Mouse (Mus musculus) stomach, embryonic 15.5 days (tissue): ENCODE results near the gene Gnat2. TPM values are rescaled to one million over a fixed set of nuclear protein-coding genes. Genes with fewer than 3 reads are reported as not detected.
A peak's percentile ranks its signal among the peaks of the same experiment; 100 is the strongest.

Source experiments
- ATAC-seq: fragments of 200-750 bp; cut with Nextera tagmentation; 2 replicates; pipeline ENCODE4 v1.8.0; 2017; ENCODE audit warnings: low read depth, moderate number of reproducible peaks, moderate TSS enrichment; ENCODE audit not compliant: insufficient read depth, low FRiP score
- H3K27ac ChIP-seq: fragments of 300-500 bp; sonication (generic); 2 replicates; pipeline ENCODE4 v1.5.1; 2015; ENCODE audit warnings: mild to moderate bottlenecking, inconsistent platforms
- H3K27me3 ChIP-seq: fragments of 300-500 bp; sonication (generic); replicated peaks from 2 replicates; pipeline ENCODE4 v1.6.1; 2015; ENCODE audit warnings: inconsistent platforms
- H3K36me3 ChIP-seq: fragments of 300-500 bp; sonication (generic); 2 replicates; pipeline ENCODE4 v1.6.1; 2015; ENCODE audit warnings: inconsistent platforms
- H3K4me1 ChIP-seq: fragments of 300-500 bp; sonication (generic); 2 replicates; pipeline ENCODE4 v1.6.1; 2015; ENCODE audit warnings: inconsistent platforms
- H3K4me2 ChIP-seq: fragments of 300-500 bp; sonication (generic); 2 replicates; pipeline ENCODE4 v1.6.1; 2015; ENCODE audit warnings: mild to moderate bottlenecking, inconsistent platforms
- H3K4me3 ChIP-seq: fragments of 300-500 bp; sonication (generic); replicated peaks from 2 replicates; pipeline ENCODE4 v1.5.1; 2015; ENCODE audit warnings: inconsistent platforms
- H3K9ac ChIP-seq: fragments of 300-500 bp; sonication (generic); 2 replicates; pipeline ENCODE4 v1.6.1; 2015; ENCODE audit warnings: inconsistent platforms
- H3K9me3 ChIP-seq: fragments of 300-500 bp; sonication (generic); 2 replicates; pipeline ENCODE4 v1.6.1; 2016; ENCODE audit warnings: inconsistent platforms
- WGBS: fragments of 180-500 bp; shearing (Covaris S2); methylation state at CpG from one replicate; pipeline ENCODE4 v1.1.7; 2015; 5-methylcytosine and 5-hydroxymethylcytosine counted together
- polyA plus RNA-seq: library from polyadenylated mRNA; unstranded; fragments of >200 nt; fragmentation: Nextera tagmentation; extraction: Ambion mirVana; gene quantifications from 2 replicates; pipeline ENCODE4 v1.2.1, GENCODE M21; 2015

The Gnat2 gene
- polyA plus RNA-seq, 1 experiment from 2014 or later: 1.8 TPM

GRCm38 (mm10) chr3:108096726-108097125 lies 4.1 kb downstream of the Gnat2 start:
- H3K36me3 ChIP-seq: no peaks in the 10 kb centered on the region

DNA sequence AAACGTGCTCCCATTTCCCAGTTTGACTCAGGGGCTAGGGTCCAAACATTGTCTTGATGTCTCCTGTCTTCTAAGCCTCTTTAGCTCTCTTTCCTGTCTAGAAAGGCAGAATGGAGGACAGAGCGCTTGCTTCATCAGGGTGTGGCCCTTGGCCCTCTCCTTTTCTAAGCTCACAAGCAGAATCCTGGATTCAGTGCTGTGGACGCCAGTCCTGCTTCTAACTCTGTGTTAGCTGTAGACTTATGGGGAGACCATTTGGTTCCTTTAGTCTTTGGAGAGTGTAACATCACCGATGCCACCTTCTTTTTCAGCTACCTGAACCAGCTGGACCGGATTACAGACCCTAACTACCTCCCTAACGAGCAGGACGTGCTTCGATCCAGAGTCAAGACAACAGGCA lies 5.1 kb downstream of the Gnat2 start:
- H3K4me2 ChIP-seq: no peak overlapping the region
- no peak overlapping the region for H3K9ac ChIP-seq
- no peaks in the 10 kb centered on the region for H3K4me1 ChIP-seq
- no peaks in the 10 kb centered on the region for H3K36me3 ChIP-seq
- H3K27me3 ChIP-seq: no peaks in the 10 kb centered on the region
- H3K9me3 ChIP-seq: no peaks in the 10 kb centered on the region
- 85% methylated on average over 8 of the region's 8 CpGs for WGBS
- H3K27ac ChIP-seq: no peak overlapping the region
- ATAC-seq: no peak
- H3K4me3 ChIP-seq: no peak overlapping the region

More at GRCm38 (mm10) chr3:108096726-108097125, 4.1 kb downstream of the Gnat2 start:
- Histone ChIP-seq H3K9me3 (no peaks in the 10 kb centered on the region), H3K4me2 (no peak overlapping the region), H3K4me1 (no peaks in the 10 kb centered on the region), H3K9ac (no peak overlapping the region), H3K4me3 (no peak overlapping the region), H3K27me3 (no peaks in the 10 kb centered on the region), H3K27ac (no peak overlapping the region)
- peak; percentile 90 for ATAC-seq
- 67% methylated on average over 10 of the region's 10 CpGs for WGBS

GRCm38 (mm10) chr3:108098316-108098715 lies 5.7 kb downstream of the Gnat2 start:
- ATAC-seq: peak; percentile 77; the same call in 1 of the 2 replicates
- H3K9me3 ChIP-seq: no peaks in the 10 kb centered on the region
- H3K36me3 ChIP-seq: no peaks in the 10 kb centered on the region
- no peak overlapping the region for H3K9ac ChIP-seq
- H3K4me2 ChIP-seq: no peak overlapping the region
- WGBS: 66% methylated on average over 6 of the region's 6 CpGs
- no peaks in the 10 kb centered on the region for H3K27me3 ChIP-seq
- no peaks in the 10 kb centered on the region for H3K4me1 ChIP-seq
- no peak overlapping the region for H3K4me3 ChIP-seq
- H3K27ac ChIP-seq: no peak overlapping the region

- Histone ChIP-seq H3K9me3 (no peaks in the 10 kb centered on the region), H3K27ac (no peak overlapping the region), H3K4me3 (no peak overlapping the region), H3K4me1 (no peaks in the 10 kb centered on the region), H3K36me3 (peaks cover 3% of the 10 kb centered on the region; the same call in 1 of the 2 replicates), H3K4me2 (no peak overlapping the region), H3K27me3 (no peaks in the 10 kb centered on the region), H3K9ac (no peak overlapping the region)
- WGBS: 44% methylated on average over 3 of the region's 3 CpGs
- no peak for ATAC-seq
Observed at GRCm38 (mm10) chr3:108101594-108101993, 9.0 kb downstream of the Gnat2 start.

DNA sequence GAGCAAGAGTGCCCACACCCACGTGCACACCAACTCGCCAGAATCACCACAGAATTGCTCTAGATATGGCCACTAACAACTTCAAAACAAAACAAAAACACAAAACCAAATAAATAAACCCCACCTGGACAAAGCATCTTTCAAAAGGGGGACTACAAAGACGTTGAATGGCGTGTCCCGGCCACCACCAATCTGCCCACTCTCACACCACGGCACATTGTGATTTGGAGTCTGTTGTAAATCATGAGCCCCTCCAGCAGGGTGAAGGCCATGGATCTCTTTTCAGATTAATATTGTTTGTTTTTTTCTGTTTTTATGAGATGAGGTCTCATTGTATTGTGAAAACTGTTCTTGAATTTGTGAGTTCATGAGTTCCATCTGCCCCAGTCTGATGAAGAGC lies 9.5 kb downstream of the Gnat2 start:
- Histone ChIP-seq H3K4me1 (no peaks in the 10 kb centered on the region), H3K36me3 (peaks cover 3% of the 10 kb centered on the region; the same call in 1 of the 2 replicates), H3K27ac (no peak overlapping the region), H3K27me3 (no peaks in the 10 kb centered on the region), H3K9ac (no peak overlapping the region), H3K9me3 (no peaks in the 10 kb centered on the region), H3K4me3 (no peak overlapping the region), H3K4me2 (no peak overlapping the region)
- ATAC-seq: no peak
- WGBS: 85% methylated on average over 6 of the region's 6 CpGs

GRCm38 (mm10) chr3:108105281-108105680 lies 12.7 kb downstream of the Gnat2 start:
- H3K4me1 ChIP-seq: no peaks in the 10 kb centered on the region
- no peak overlapping the region for H3K9ac ChIP-seq
- 83% methylated on average over 3 of the region's 3 CpGs for WGBS
- H3K27me3 ChIP-seq: no peaks in the 10 kb centered on the region
- no peak overlapping the region for H3K4me2 ChIP-seq
- ATAC-seq: no peak
- no peak overlapping the region for H3K27ac ChIP-seq
- no peak overlapping the region for H3K4me3 ChIP-seq
- no peaks in the 10 kb centered on the region for H3K9me3 ChIP-seq
- H3K36me3 ChIP-seq: peaks cover 19% of the 10 kb centered on the region; the same call in 1 of the 2 replicates

DNA sequence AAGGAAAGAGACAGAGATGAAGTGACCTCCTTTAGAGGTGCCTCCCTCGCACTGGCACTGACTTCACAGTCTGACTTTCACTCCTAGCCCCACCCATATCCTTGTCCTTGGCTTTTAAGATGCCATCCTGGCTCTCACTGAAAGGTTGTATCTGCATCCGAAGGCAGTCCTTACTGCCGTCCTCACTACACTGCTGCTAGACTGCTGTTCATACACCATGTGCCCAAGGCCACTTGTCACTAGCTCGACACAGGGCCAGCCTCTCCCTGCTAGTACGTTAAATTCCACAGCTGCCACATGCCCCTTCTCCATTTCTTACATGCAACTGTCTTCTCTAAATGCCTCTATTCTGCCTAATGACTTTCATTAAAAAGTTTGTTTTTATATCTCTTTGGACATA lies 18.7 kb downstream of the Gnat2 start:
- WGBS: 79% methylated on average over 5 of the region's 5 CpGs
- no peak overlapping the region for H3K4me2 ChIP-seq
- H3K36me3 ChIP-seq: peaks cover 35% of the 10 kb centered on the region; the same call in 1 of the 2 replicates

GRCm38 (mm10) chr3:108112246-108112645 lies 19.7 kb downstream of the Gnat2 start:
- ATAC-seq: no peak
- Histone ChIP-seq H3K4me1 (no peaks in the 10 kb centered on the region), H3K9ac (no peak overlapping the region), H3K4me3 (no peak overlapping the region), H3K4me2 (no peak overlapping the region), H3K27ac (no peak overlapping the region), H3K36me3 (peaks cover 35% of the 10 kb centered on the region; the same call in 1 of the 2 replicates), H3K9me3 (no peaks in the 10 kb centered on the region), H3K27me3 (no peaks in the 10 kb centered on the region)
- WGBS: 81% methylated on average over 7 of the region's 7 CpGs

More for the DNA sequence above, 18.7 kb downstream of the Gnat2 start:
- H3K9me3 ChIP-seq: no peaks in the 10 kb centered on the region
- no peak overlapping the region for H3K27ac ChIP-seq
- no peaks in the 10 kb centered on the region for H3K27me3 ChIP-seq
- no peak overlapping the region for H3K4me3 ChIP-seq
- ATAC-seq: no peak
- no peak overlapping the region for H3K9ac ChIP-seq
- H3K4me1 ChIP-seq: no peaks in the 10 kb centered on the region

DNA sequence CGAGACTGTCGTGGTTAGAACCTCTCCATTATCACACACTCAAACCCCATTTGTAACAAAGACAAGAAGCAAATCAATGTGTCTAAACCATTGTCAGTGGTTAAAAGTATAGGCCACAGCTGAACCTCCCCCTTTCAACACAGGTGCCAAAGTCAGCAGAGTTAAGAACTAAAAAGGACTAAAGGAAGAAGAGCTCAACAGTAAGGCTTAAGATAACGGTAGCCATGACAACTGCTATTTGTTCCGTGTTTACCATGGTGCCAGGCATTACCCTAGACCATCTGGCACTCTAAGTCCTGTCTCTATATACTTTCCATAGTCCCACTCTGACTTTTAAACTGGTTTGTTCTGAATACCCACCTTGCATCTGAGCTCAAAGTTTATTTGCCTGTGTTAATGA lies 20.1 kb downstream of the Gnat2 start:
- H3K27me3 ChIP-seq: no peaks in the 10 kb centered on the region
- no peak overlapping the region for H3K4me2 ChIP-seq
- H3K9ac ChIP-seq: no peak overlapping the region
- no peak for ATAC-seq
- H3K27ac ChIP-seq: no peak overlapping the region
- no peaks in the 10 kb centered on the region for H3K9me3 ChIP-seq
- 75% methylated on average over 4 of the region's 4 CpGs for WGBS
- H3K4me1 ChIP-seq: no peaks in the 10 kb centered on the region
- H3K36me3 ChIP-seq: peaks cover 35% of the 10 kb centered on the region; the same call in 1 of the 2 replicates
- no peak overlapping the region for H3K4me3 ChIP-seq

GRCm38 (mm10) chr3:108113591-108114289 lies 21.2 kb downstream of the Gnat2 start:
- H3K27ac ChIP-seq: no peak overlapping the region
- H3K4me1 ChIP-seq: no peaks in the 10 kb centered on the region
- no peak overlapping the region for H3K4me2 ChIP-seq
- H3K9me3 ChIP-seq: no peaks in the 10 kb centered on the region
- ATAC-seq: no peak
- 85% methylated on average over 7 of the region's 7 CpGs for WGBS
- H3K27me3 ChIP-seq: no peaks in the 10 kb centered on the region
- no peak overlapping the region for H3K9ac ChIP-seq
- peaks cover 30% of the 10 kb centered on the region for H3K36me3 ChIP-seq
- H3K4me3 ChIP-seq: no peak overlapping the region

DNA sequence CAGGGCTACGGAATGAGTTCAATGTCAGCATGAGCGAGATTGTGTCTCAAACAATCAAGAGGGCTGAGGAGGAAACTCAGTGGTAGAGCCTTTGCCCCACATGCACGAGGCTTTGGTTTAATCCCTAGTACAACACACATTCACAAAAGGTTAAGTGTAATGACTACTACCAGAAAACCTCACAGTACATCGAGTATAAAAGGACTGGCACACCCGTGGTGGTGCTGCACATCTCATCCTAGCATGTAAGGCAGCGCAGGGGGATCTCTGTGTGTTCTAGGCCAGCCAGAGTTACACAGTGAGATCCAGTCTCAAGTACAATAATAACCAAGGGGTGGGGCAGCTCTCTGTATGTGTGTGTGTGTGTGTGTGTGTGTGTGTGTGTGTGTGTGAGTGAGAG lies 24.9 kb downstream of the Gnat2 start:
- Histone ChIP-seq H3K4me1 (no peaks in the 10 kb centered on the region), H3K9me3 (no peaks in the 10 kb centered on the region), H3K9ac (no peak overlapping the region), H3K4me2 (no peak overlapping the region), H3K4me3 (no peak overlapping the region), H3K27me3 (no peaks in the 10 kb centered on the region), H3K27ac (no peak overlapping the region), H3K36me3 (peaks cover 24% of the 10 kb centered on the region)
- ATAC-seq: no peak
- 90% methylated on average over 6 of the region's 6 CpGs for WGBS

DNA sequence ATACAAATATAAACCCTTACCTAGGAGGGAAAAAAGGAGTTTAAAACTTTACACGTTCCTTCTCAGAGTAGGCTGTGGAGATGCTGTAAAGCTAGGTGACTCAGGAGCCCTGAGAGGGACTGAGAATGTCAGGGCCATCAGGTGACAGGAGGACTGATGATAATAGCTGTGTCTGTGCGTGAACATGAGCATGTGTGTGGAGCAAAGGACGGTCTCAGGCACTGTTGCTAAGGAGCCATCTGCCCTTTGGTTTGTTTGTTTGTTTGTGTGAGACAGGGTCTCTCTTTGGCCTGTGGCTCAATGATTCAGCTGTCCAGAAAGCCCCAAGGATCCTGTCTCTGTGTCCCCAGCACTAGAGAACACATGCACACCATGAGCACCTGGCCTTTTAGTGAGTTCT lies 28.5 kb downstream of the Gnat2 start:
- H3K27ac ChIP-seq: no peak overlapping the region
- no peak for ATAC-seq
- peaks cover 17% of the 10 kb centered on the region for H3K36me3 ChIP-seq
- no peak overlapping the region for H3K9ac ChIP-seq
- no peak overlapping the region for H3K4me2 ChIP-seq
- no peak overlapping the region for H3K4me3 ChIP-seq
- no peaks in the 10 kb centered on the region for H3K9me3 ChIP-seq
- no peaks in the 10 kb centered on the region for H3K4me1 ChIP-seq
- 84% methylated on average over 3 of the region's 3 CpGs for WGBS
- no peaks in the 10 kb centered on the region for H3K27me3 ChIP-seq
